Mouse (Mus musculus): Measurements from ENCODE around the gene Gm21976. TPM values are rescaled to one million over a fixed set of nuclear protein-coding genes. Genes with fewer than 3 reads are reported as not detected.

Gm21976 gene
- total RNA-seq, 2 experiments from 2014 or later, result not detected

DNA sequence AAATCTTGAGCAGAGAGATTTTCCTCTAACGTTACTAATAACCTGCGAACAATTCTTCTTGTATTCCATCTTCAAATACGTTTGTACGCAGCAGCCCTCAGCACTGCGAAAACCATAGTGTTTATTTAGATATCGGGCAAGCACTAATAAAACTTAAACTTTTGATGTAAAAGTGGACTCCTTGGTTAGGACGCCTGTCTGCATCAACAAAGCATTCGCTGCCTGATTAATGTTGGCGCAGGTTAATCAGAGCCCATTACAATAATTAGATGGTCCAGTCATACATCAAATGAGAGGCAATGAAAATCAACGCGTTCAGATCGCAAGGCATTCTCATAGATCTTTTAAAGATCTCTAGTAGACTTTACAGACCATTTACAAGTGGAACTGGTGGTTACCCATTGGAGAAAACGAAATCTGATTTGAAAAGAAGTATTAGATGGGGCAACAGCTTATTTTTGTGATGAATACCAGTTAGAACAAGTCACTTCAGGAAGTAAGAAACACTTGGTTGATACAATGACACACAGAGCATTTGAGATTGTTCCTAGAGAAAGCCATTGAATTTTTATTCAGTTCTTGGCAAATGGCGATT, 72.8 kb downstream of the Gm21976 start:
- ATAC-seq (ENCODE audit: poor library complexity, severe bottlenecking), result no peak

DNA sequence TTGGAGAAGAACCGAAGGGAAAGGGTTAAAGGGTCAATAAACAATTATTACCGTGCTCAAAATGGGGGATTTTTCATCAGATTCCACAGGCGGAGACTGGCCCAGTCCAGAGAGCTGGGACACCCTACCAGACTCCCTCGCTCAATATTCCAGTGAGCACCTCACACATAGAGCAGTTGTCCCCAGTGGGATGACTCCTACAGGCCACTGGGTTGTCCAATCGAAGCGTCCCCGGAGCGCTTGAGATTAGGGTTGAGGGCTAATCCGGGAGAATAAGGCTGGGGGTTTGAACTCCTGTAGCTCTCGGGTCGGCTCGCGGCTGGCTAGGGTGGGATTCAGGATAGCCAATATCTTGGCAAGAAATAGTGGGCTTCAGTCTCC, 74.0 kb downstream of the Gm21976 start:
- no peak for ATAC-seq (ENCODE audit: poor library complexity, severe bottlenecking)

DNA sequence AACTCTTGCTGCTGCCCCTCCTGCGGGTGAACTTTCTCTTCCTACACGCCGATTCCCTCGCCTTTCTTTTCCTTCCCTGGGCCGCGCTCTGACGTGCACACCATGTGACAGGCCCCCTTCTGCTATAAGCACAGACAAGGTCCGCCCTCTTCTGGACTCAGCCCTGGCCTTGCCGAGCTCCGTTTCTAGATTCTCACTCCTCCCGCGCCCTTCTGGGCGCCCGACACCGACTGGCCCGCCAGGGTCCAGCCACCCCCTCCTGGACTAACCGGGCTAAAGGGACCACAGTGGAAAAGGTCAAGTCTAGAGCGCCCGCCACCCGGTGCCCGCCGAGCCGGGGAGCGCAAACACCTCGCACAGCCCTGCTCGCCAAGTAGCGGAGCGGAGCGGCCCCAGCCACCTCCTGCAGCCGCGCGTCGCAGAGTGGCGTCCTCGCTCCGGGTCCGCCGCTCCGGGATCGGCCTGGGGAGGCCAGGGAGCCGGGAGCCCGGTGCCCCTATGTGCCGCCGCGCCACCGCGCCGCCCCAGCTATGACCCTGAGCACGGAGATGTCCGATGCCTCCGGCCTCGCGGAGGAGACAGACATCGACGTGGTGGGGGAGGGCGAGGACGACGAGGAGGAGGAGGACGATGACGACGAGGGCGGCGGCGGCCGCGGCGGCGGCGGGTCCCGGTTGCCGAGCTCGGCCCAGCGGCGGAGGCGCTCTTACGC, 74.6 kb downstream of the Gm21976 start, which contains the start of gene Foxd1:
TSS of gene Foxd1 (plus strand) at position 153 of the 712 bp plus-strand sequence.
- peak; percentile 60 for ATAC-seq (ENCODE audit: poor library complexity, severe bottlenecking)

DNA sequence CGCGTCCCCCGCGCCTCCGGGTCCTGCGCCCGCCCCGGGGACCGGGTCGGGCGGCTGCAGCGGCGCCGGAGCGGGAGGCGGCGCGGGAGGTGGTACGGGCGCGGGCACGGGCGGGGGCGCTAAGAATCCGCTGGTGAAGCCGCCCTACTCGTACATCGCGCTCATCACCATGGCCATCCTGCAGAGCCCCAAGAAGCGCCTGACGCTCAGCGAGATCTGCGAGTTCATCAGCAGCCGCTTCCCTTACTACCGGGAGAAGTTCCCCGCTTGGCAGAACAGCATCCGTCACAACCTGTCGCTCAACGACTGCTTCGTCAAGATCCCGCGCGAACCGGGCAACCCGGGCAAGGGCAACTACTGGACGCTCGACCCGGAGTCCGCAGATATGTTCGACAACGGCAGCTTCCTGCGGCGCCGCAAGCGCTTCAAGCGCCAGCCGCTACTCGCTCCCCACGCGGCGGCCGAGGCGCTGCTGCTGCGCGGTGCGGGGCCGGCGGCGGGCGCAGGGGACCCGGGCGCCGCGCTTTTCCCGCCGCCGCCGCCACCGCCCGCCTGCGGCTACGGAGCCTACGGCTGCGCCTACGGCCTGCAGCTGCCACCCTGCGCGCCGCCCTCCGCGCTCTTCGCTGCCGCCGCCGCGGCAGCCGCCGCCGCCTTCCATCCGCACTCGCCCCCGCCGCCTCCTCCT, 75.3 kb downstream of the Gm21976 start:
- ATAC-seq (ENCODE audit: poor library complexity, severe bottlenecking), result no peak

DNA sequence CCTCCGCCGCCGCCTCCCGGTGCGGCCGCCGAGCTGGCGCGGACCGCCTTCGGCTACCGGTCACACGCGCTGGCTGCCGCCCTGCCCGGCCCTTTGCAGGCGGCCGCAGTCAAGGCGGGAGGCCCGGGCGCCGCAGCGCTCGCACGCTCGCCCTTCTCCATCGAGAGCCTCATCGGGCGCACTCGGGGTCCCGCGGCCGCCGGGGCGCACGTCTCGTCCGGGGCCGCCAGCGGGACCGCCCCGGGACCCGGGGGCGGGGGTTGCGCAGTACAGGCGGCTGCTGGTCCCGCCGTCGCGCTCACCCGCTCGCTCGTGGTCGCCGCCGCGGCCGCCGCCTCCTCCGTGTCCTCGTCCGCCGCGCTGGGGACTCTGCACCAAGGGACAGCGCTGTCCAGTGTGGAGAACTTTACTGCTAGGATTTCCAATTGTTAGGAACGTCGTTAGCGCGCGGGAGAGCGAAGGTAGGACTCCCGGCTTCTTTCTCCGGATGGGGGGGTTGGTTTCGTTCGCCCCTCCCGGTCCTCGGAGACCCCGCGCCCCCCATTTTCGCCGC, 75.9 kb downstream of the Gm21976 start:
- ATAC-seq (ENCODE audit: poor library complexity, severe bottlenecking), result no peak

DNA sequence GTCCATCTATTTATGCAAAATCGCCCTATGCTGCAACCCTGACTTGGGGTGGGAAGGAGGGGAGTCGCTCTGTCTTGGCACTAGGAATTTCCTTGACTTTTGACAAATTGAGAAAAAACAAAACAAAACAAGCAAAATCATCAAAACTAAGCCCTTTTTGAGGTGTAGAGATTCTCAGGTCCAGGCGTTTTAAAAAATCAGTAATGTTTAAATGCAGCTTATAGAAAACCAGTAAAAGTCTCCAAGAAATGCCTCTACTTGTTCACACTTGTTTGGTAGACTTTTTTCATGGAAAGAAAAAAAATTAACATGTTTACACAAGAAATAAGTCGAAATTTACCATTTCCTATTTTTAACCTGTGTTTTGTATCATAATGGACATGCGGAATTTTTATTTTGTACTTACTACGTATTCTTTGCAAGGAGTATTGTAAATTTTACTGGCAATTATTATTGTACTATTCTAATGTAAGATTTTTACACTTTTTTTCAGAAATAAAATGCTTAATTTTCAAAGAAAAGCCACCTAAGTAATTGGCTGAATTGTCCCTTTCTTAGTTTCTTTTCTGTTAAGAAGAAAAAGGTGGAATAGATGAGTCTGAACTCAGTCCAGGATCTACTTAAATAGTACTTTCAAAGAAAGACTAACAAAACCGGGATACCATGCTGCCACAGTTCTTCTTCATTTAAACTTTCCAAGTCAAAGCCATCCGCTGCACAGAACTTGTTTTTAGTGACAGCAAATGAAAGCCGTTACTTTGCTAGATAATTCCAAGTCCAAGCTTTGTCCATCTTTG, 76.7 kb downstream of the Gm21976 start:
- no peak for ATAC-seq (ENCODE audit: poor library complexity, severe bottlenecking)

Other genes starting within 250 kb of the Gm21976 start
- gene Arhgef28, start 73.4 kb upstream of the Gm21976 start, total RNA-seq (2015), result 0.25 TPM in 1 of 2 replicates, not detected in the other
- gene Arhgef28, start 73.4 kb upstream of the Gm21976 start, total RNA-seq (2017), result 0.04 and 0.18 TPM in 2 replicates
- gene Utp15, start 16.8 kb upstream of the Gm21976 start, total RNA-seq (2015), result 10.9 and 12.1 TPM in 2 replicates
- 18.8 and 20.5 TPM in 2 replicates for gene Utp15, start 16.8 kb upstream of the Gm21976 start, total RNA-seq (2017)
- 20.8 and 25.2 TPM in 2 replicates for gene Ankra2, start 16.8 kb upstream of the Gm21976 start, total RNA-seq (2015)
- 20.7 and 20.9 TPM in 2 replicates for gene Ankra2, start 16.8 kb upstream of the Gm21976 start, total RNA-seq (2017)
- gene Btf3, start 37.1 kb downstream of the Gm21976 start, total RNA-seq (2015), result 843 and 873 TPM in 2 replicates
- gene Btf3, start 37.1 kb downstream of the Gm21976 start, total RNA-seq (2017), result 1,331 and 1,501 TPM in 2 replicates
- gene Foxd1, start 74.4 kb downstream of the Gm21976 start, total RNA-seq (2015), result not detected in 2 replicates
- not detected in 2 replicates for gene Foxd1, start 74.4 kb downstream of the Gm21976 start, total RNA-seq (2017)
- gene Gm10320, start 212.1 kb downstream of the Gm21976 start, total RNA-seq (2015), result 7.3 and 8.9 TPM in 2 replicates
- gene Gm10320, start 212.1 kb downstream of the Gm21976 start, total RNA-seq (2017), result 0.65 and 0.66 TPM in 2 replicates

All from megakaryocyte, adult 5-6 weeks (primary cell).